Mouse (Mus musculus) erythroblast, embryonic 14.5 days (primary cell): ENCODE results near the gene Ergic1. TPM values are rescaled to one million over a fixed set of nuclear protein-coding genes. Genes with fewer than 3 reads are reported as not detected.

Source experiments
- H3K27me3 ChIP-seq: 2 replicates; pipeline ENCODE4 v1.6.1; 2012; ENCODE audit warnings: inconsistent platforms; ENCODE audit not compliant: control insufficient read depth
- H3K36me3 ChIP-seq: 2 replicates; pipeline ENCODE4 v1.6.1; 2012; ENCODE audit warnings: mild to moderate bottlenecking, inconsistent platforms; ENCODE audit not compliant: control insufficient read depth
- H3K4me1 ChIP-seq: 2 replicates; pipeline ENCODE4 v1.6.1; 2012; ENCODE audit warnings: inconsistent platforms; ENCODE audit not compliant: control insufficient read depth
- H3K4me3 ChIP-seq: replicated peaks from 2 replicates; pipeline ENCODE3; 2012; ENCODE audit warnings: moderate library complexity, mild to moderate bottlenecking, inconsistent platforms
- H3K9me3 ChIP-seq: 2 replicates; pipeline ENCODE4 v1.6.1; 2012; ENCODE audit warnings: low read length, inconsistent platforms, mixed read lengths; ENCODE audit not compliant: control insufficient read depth
- GATA1 ChIP-seq: IDR thresholded peaks from 2 replicates; pipeline ENCODE4 v1.6.1; 2012; ENCODE audit warnings: low read length, inconsistent platforms, mixed read lengths
- TAL1 ChIP-seq: IDR thresholded peaks from 3 replicates; pipeline ENCODE4 v1.6.1; 2012; ENCODE audit warnings: low read length, inconsistent platforms, mixed read lengths
- polyA plus RNA-seq: library from polyadenylated mRNA; stranded (reverse); fragments of >175 nt; gene quantifications from 2 replicates; pipeline ENCODE4 v1.2.3, GENCODE M21; 2012

The Ergic1 gene
- polyA plus RNA-seq, 1 experiment, result 0.23 TPM

- no peak for TF ChIP-seq GATA1
- TF ChIP-seq TAL1, result no peak
These were observed 83.5 kb downstream of the Ergic1 start for GRCm38 (mm10) chr17:26644509-26645410.

GRCm38 (mm10) chr17:26645411-26645854 is 84.1 kb downstream of the Ergic1 start:
- no peaks in the 10 kb centered on the region for H3K9me3 ChIP-seq
- peaks cover 6% of the 10 kb centered on the region for H3K4me1 ChIP-seq
- TF ChIP-seq GATA1, result no peak
- TF ChIP-seq TAL1, result no peak
- no peaks in the 10 kb centered on the region for H3K27me3 ChIP-seq
- peaks cover 44% of the 10 kb centered on the region for H3K36me3 ChIP-seq
- no peak overlapping the region for H3K4me3 ChIP-seq

More at GRCm38 (mm10) chr17:26644509-26645410, 83.5 kb downstream of the Ergic1 start:
- Histone ChIP-seq H3K9me3 (no peaks in the 10 kb centered on the region), H3K27me3 (no peaks in the 10 kb centered on the region), H3K4me1 (peaks cover 6% of the 10 kb centered on the region), H3K4me3 (no peak overlapping the region), H3K36me3 (peaks cover 46% of the 10 kb centered on the region)

GRCm38 (mm10) chr17:26647283-26647682 is 86.0 kb downstream of the Ergic1 start:
- Histone ChIP-seq H3K4me3 (no peak overlapping the region), H3K36me3 (peaks cover 29% of the 10 kb centered on the region), H3K27me3 (no peaks in the 10 kb centered on the region), H3K4me1 (peaks cover 6% of the 10 kb centered on the region), H3K9me3 (no peaks in the 10 kb centered on the region)
- TF ChIP-seq GATA1, result no peak
- no peak for TF ChIP-seq TAL1

- Histone ChIP-seq H3K4me1 (peaks cover 6% of the 10 kb centered on the region), H3K9me3 (no peaks in the 10 kb centered on the region), H3K36me3 (peaks cover 13% of the 10 kb centered on the region; the same call in 1 of the 2 replicates), H3K27me3 (no peaks in the 10 kb centered on the region), H3K4me3 (no peak overlapping the region)
- TF ChIP-seq TAL1, result no peak
- TF ChIP-seq GATA1, result no peak
These were observed 88.3 kb downstream of the Ergic1 start for GRCm38 (mm10) chr17:26649565-26649964.

- peaks cover 2% of the 10 kb centered on the region; the same call in 1 of the 2 replicates for H3K4me1 ChIP-seq
- TF ChIP-seq TAL1 (no peak), GATA1 (no peak)
- no peaks in the 10 kb centered on the region for H3K27me3 ChIP-seq
- no peaks in the 10 kb centered on the region for H3K9me3 ChIP-seq
- H3K36me3 ChIP-seq, result peaks cover 16% of the 10 kb centered on the region; the same call in 1 of the 2 replicates
- no peak overlapping the region for H3K4me3 ChIP-seq
These were observed 89.4 kb downstream of the Ergic1 start for GRCm38 (mm10) chr17:26650451-26651363.

- H3K9me3 ChIP-seq, result no peaks in the 10 kb centered on the region
These were observed 97.7 kb downstream of the Ergic1 start for GRCm38 (mm10) chr17:26658854-26659572.

GRCm38 (mm10) chr17:26659573-26659915 is 98.3 kb downstream of the Ergic1 start:
- no peak for TF ChIP-seq TAL1
- no peak for TF ChIP-seq GATA1
- peaks cover 26% of the 10 kb centered on the region for H3K4me1 ChIP-seq
- peaks cover 10% of the 10 kb centered on the region; the same call in 1 of the 2 replicates for H3K36me3 ChIP-seq
- H3K27me3 ChIP-seq, result peaks cover 6% of the 10 kb centered on the region
- H3K9me3 ChIP-seq, result no peaks in the 10 kb centered on the region
- no peak overlapping the region for H3K4me3 ChIP-seq

More at GRCm38 (mm10) chr17:26658854-26659572, 97.7 kb downstream of the Ergic1 start:
- Histone ChIP-seq H3K4me1 (peaks cover 23% of the 10 kb centered on the region), H3K27me3 (peaks cover 6% of the 10 kb centered on the region), H3K4me3 (no peak overlapping the region), H3K36me3 (peaks cover 10% of the 10 kb centered on the region; the same call in 1 of the 2 replicates)
- TF ChIP-seq TAL1 (no peak), GATA1 (no peak)

GRCm38 (mm10) chr17:26660192-26660912 is 99.1 kb downstream of the Ergic1 start:
- Histone ChIP-seq H3K9me3 (no peaks in the 10 kb centered on the region), H3K27me3 (peaks cover 6% of the 10 kb centered on the region), H3K36me3 (peaks cover 6% of the 10 kb centered on the region; the same call in 1 of the 2 replicates), H3K4me1 (peaks cover 26% of the 10 kb centered on the region), H3K4me3 (no peak overlapping the region)
- no peak for TF ChIP-seq TAL1
- TF ChIP-seq GATA1, result no peak
